Mouse (Mus musculus) embryonic stem cell, embryonic (primary cell): Measurements from ENCODE around the gene Exoc3.

Experiments
- CTCF ChIA-PET, 4 experiments: fragments of 300-600 bp in 2 of 4; fragments of 350-600 bp in 2 of 4; sonication (Branson Sonifier 250); formaldehyde crosslinking; loops; one replicate each; lab custom pipeline; 2022; ENCODE audit warnings: inconsistent platforms in 2 of 4; lab: Charles Lee
- POLR2A ChIA-PET, 4 experiments: fragments of 300-600 bp in 2 of 4; fragments of 350-600 bp in 2 of 4; sonication (Branson Sonifier 250); formaldehyde crosslinking; loops; one replicate each; lab custom pipeline; 2022; ENCODE audit warnings: antibody characterized with exemption in 4 of 4, inconsistent platforms in 1 of 4; lab: Charles Lee

The Exoc3 gene

DNA sequence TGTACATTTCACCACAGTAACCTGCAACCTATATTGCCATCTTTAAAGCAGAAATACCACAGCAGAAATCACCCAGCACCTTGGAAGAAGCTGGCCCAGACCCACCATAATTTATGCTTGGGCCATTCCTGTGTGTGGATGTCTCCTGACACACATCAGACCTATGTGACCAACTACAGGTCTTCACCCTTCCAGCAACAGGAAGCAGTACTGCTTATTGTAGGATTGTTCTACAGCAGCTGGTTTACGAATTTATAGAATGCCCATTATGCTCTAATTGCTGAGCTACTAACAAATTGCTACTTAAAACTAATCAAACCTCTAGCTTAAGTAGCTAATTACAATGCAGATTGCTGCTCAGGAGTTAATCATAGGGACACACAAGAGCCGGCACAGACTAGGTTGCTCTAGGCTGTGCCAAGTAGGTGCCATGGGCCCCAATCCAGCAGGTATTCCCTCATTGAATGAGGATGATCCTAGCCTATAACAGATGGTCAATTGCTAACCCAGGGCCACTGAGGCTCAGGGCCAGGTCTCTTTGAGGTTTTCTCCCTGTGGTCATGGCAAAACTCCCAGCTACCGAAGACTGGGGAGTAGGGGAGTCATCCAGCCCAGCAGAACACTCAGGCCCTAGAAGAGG, 62.4 kb downstream of the Exoc3 start:
- ChIA-PET CTCF (interaction anchor here in 1 of 4 experiments (0.6 kb wide), 1 partner anchor 21 kb away, joined by 8 read pairs; no protein-coding TSS in a partner anchor), POLR2A (interaction anchor here in 3 of 4 experiments (0.7 to 2.3 kb wide), 3 partner anchors 23 to 137 kb away, joined by 3 to 8 read pairs (median 6); partner anchors contain the start of gene Tppp (in 1 of the 3))

DNA sequence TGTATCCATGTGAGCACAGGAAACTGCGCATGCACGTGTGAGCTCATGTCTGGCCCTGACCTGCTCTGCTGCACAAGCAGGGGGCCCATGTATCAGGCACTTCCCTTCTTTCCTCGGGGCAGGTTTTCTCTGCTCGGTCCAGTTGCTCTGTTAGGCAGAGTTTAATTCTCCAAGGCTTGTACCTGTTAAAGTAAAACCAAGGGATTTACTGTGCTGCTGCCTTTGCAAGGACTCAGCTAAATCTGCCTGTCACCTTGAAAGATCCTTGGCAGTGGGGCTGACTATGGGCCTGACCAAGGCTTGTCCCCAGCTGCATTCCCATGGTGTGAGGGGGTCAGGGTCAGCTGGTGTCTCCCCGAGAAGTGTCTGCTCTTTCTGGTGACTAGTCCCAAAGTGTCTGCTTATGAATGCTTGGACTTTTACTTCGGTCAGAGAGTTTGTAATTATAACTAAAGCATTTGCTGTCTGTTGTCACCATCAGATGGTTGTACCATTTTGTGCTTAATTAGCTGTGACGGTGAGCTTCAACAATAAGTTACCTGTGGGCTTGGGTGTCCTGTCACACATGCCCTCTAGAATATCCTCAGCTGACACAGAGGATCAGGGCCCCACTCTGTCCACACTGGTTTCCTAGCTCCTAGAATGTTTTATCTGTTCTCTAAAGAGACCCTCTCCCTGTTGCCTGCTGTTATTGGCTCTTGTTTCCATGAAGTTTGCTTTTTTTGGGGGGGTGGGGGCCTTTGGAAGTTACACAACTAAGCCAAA, 64.2 kb downstream of the Exoc3 start:
- ChIA-PET CTCF (interaction anchor here in 1 of 4 experiments (0.6 kb wide), 1 partner anchor 153 kb away, joined by 3 read pairs; no protein-coding TSS in a partner anchor), POLR2A (interaction anchor here in 2 of 4 experiments (0.7 to 2.3 kb wide), 3 partner anchors 21 to 1061 kb away, joined by 3 to 6 read pairs (median 4); partner anchors contain the start of gene Cep72 (in 1 of the 2))

DNA sequence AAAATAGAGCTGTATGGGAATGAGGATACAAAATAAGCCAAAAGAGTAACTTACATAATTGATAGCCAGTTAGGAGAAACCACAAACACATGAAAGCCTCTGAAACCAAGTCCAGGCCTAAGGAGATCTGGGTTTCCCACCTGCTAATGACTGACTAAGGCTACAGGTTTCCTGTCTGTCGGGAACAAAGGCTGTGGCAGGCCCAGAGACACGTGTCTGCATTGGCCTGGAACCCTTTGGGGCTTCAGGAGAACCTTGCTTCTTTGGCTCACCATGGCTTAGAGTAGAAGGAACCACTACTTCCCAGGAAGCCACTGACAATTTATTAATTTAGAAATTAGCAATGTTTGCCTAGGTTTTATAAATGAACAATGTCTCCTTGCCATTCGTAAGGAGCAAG, 65.2 kb downstream of the Exoc3 start:
- ChIA-PET POLR2A (no interaction called here), CTCF (no interaction called here)

DNA sequence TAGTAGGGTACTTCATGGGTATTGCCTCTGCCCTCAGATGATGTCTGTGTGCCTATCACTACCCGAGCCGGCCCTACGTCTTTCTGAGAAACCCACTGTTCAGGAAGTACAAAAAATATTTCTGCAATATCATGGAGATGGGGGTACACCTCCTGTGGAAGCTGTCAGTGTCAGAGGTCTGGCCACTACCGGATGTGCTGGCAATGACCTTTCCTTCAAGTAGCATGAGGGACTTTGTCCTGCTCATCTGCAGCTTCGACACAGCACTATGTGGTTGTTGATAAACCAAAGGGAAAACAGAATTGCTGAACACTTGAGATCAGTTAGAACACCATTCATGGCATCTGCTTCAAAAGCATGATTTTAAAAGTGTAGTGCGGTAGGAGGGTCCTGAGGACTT, 67.7 kb downstream of the Exoc3 start:
- ChIA-PET CTCF (no interaction called here), POLR2A (no interaction called here)

DNA sequence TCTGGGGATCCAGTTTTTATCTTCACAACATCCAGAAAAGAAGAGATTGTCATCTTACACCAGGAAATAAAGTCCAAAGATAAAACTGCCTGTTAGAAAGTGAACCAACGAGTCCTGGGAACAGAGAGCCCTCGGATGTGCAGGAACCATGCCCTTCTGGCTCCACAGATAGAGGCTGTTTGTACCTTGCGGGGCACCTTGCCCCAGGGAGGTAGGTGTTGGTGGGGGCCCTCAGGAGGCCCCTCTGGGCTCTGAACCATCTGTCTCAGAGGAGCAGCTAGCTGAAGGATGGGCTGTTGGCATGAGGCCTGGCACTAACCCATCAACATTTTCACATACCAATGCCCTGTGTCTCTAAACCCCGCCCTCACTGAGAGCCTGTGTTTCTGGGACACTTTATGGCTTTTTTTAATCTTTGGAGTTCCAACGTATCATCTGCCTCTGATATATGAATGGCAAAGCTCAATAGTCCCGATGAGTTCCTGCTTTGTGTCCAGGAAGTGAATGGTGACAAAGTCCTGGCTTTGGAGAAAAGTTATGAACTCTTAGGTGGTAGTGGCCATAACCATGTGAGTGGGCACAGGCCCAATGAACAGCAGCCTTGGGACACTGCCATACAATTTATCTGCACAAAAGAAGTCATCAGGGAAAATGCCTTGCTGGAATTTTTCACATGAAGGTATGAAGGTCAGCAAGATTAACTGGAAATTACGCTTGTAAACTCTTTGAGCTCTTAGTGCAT, 69.5 kb downstream of the Exoc3 start:
- ChIA-PET CTCF (no interaction called here), POLR2A (no interaction called here)

DNA sequence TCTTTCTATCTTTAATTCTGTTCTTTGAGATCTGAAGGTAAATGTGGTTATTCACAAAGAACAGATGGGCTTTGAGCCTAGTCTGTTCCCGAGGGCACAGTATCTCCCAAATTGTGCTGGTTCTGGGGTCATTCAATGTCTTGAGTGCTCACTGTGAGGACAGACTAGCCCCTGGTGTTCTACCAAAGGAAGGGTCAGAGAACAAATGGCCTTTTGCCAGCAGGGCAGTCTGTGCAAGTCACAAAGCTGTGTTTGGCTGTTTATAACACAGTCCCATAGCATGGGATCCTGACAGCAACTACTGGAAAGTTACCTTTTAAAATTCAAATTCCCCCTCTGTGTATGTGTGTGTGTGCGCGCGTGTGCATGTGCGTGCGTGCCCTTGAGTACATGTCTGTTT, 78.6 kb downstream of the Exoc3 start:
- CTCF ChIA-PET, result no interaction called here
- POLR2A ChIA-PET, result no interaction called here

DNA sequence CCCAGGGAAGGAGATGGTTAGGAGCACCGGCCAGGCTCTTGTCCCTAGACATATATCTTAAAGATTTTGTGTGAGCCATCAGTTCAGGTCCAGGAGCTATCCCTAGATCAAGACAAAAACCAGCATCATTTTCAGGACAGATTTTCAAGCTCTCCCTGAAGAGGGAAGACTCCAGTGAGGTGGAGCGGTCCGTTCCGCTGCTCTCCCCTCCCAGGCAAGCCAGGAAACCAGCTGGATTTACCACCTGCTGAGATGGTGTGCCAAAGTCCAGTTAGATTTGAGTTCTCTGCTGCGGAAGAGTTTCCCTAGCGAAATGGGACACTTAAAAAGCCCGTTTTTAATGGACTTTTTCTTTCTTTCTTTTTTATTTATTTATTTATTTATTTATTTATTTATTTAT, 81.0 kb downstream of the Exoc3 start:
- ChIA-PET CTCF (interaction anchor here in 2 of 4 experiments (0.6 to 1.9 kb wide), 4 partner anchors 16 to 174 kb away, joined by 3 to 6 read pairs (median 4); no protein-coding TSS in a partner anchor), POLR2A (interaction anchor here in 1 of 4 experiments (0.7 kb wide), 1 partner anchor 65 kb away, joined by 3 read pairs; the partner anchor contains the start of gene Cep72)

DNA sequence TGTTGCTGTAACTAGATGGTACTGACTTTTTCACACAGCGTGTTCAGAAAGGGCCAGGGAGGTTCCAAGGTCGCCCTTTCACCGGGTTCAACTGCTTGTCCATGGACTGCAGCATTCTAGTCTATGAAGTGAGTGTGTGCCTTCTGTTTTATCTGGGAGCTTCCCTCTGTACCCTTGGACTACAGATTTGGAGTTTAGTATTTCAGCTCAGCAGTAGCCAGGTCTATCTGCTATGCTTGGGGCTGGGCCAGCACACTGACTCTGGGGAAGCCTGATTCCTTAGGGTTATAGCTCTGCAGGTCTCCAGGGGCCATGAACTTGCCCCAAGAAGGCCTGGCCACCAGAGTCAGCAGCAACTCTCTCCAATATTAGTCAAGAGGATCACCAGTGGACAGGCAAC, 85.9 kb downstream of the Exoc3 start:
- POLR2A ChIA-PET, result interaction anchor here in 1 of 4 experiments (1.3 kb wide), 1 partner anchor 23 kb away, joined by 6 read pairs; no protein-coding TSS in a partner anchor
- CTCF ChIA-PET, result no interaction called here

DNA sequence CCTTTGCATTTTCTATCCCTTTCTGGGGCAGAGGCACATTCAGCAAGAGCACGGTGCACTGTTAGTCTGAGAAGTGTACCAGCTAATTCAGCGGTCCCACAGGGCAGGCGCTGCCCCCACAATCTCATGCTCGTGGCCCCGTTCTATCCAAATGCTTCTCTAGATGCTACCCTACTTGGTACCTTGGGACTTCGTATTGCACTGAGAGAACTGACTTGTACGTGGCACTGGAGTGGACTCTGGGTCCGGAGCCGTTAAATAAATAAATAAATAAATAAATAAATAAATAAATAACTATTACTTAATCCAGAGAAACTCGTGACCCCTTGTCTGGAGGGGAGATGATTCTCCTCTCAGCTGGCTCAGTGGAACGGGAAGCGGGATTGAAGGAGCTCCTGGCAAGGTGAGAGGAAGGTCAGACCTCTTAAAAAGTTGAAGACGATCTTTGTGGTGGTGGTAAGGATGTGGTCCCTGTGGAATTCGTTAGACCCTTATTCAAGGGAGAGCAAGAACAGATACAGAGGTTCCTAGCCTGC, 86.7 kb downstream of the Exoc3 start:
- ChIA-PET CTCF (interaction anchor here in 2 of 4 experiments (0.6 kb wide), 2 partner anchors 151 to 1278 kb away, joined by 3 to 6 read pairs; no protein-coding TSS in a partner anchor), POLR2A (interaction anchor here in 2 of 4 experiments (0.6 to 1.2 kb wide), 2 partner anchors 29 to 60 kb away, joined by 4 to 5 read pairs; partner anchors contain the start of gene Cep72 (in 1 of the 2))

DNA sequence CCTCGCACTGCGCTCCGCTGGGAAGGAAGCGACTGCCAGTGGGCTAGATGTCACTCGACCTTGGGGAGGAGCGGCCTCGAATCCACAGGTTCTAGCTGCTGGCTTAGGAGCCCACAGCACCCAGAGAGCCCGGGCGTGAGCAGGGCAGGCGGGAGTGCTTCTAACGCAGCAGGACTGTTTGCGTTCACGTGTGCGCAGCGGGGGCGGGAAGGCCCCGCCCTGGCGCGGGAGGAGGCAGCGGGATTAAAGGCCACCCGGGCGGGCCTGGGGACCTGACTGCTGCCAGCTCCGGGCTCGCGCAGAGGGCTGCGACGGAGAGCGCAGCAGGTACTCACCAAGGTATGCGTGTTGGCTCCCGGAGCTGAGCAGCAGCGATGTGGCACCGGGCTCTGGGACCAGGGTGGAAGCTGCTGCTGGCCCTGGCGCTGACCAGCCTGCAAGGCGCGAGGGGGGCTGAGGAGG, 87.4 kb downstream of the Exoc3 start, which contains the start of gene Slc9a3:
Slc9a3 (plus strand) TSS at position 317 of the 462 bp plus-strand sequence.
- POLR2A ChIA-PET, result interaction anchor here in 2 of 4 experiments (0.7 to 1.2 kb wide), 3 partner anchors 59 to 183 kb away, joined by 3 to 4 read pairs (median 3); partner anchors contain the start of genes Brd9 (in 1 of the 2), Cep72 (in 1 of the 2) and Trip13 (in 1 of the 2)

More for the DNA sequence above, 87.4 kb downstream of the Exoc3 start, which contains the start of gene Slc9a3:
- CTCF ChIA-PET, result interaction anchor here in 3 of 4 experiments (0.5 to 0.6 kb wide), 3 partner anchors 67 to 1278 kb away, joined by 3 to 7 read pairs (median 6); no protein-coding TSS in a partner anchor
